Mouse (Mus musculus): ENCODE measurements at regions not wholly inside any gene's neighbourhood (a gene's known extent, or its start where the extent isn't known, plus 50 kb on each side); places are given as distances from the start of the nearest gene placed in this dataset.

DNA sequence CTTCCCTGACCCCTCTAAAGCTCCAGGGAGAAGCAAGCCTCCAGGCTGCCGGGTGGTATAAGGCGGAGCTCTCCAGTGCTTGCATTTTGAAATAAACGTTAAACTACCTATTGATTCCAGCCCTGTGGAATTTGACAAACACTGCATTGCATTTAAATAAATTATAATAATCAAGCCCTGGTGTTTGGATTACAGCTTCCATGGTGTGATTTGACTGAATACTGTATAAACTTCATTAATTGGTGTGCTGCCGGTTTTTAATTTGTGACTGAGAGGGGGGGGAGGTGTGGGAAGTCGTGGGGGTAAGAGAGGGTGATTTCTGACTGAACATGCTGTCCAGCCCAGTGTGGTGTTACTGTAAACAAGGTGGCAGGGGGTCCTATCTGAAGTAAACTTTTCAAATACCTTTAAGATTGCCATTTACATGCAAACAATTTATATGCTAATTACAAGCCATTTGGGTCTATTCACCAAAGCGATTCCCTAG is 282.9 kb upstream of the Irx2 start:
- ATAC-seq (ENCODE audit: insufficient read depth, low FRiP score, low read depth): no peak
- 16% methylated on average over 6 of the region's 6 CpGs for WGBS
- H3K27me3 ChIP-seq (replicated peaks): no peaks in the 10 kb centered on the region

DNA sequence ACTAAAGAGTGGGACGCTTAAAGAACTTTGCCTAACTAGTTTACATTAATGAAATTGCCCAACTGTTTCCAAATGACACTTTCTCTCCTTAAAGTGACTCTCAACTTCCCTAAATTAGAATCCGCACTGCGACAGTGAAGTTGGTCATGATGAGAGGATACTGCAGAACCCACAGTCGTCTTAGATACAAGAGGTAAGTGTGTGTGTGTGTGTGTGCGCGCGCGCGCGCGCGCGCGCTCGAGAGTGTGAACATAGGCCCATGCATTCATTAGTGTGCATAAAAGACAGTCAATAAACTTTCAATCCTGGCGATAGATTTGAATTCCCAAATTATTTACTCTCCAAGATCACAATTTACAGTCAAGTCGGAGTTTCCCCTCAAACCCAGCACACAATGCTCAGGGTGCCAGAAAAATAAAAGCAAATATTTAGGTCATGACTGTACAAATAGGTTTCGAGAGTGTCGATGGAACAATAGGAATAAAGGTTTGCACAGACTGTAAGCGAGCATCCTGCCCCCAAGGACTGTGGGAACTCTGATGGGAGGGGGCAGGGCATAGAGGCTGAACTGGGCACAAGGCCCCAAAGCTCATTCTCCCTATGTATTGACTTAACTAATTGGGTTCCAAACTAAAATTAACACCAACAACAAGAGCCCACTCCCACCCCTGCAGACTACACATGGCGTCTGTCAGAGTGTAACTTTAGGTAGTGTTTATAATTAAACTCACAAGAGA is 282.2 kb upstream of the Irx2 start:
- ATAC-seq (ENCODE audit: insufficient read depth, low FRiP score, low read depth): no peak
- Histone ChIP-seq H3K36me3 (no peaks in the 10 kb centered on the region), H3K27me3 (replicated peaks) (no peaks in the 10 kb centered on the region), H3K4me1 (no peaks in the 10 kb centered on the region), H3K4me2 (no peak overlapping the region), H3K4me3 (replicated peaks) (no peak overlapping the region), H3K9me3 (no peaks in the 10 kb centered on the region), H3K9ac (no peak overlapping the region), H3K27ac (no peak overlapping the region)
- 36% methylated on average over 21 of the region's 21 CpGs for WGBS

More for the DNA sequence above, 282.9 kb upstream of the Irx2 start:
- no peaks in the 10 kb centered on the region for H3K4me1 ChIP-seq
- H3K36me3 ChIP-seq: no peaks in the 10 kb centered on the region
- H3K4me2 ChIP-seq: no peak overlapping the region
- no peaks in the 10 kb centered on the region for H3K9me3 ChIP-seq
- H3K9ac ChIP-seq: no peak overlapping the region
- no peak overlapping the region for H3K4me3 ChIP-seq (replicated peaks)
- H3K27ac ChIP-seq: no peak overlapping the region

DNA sequence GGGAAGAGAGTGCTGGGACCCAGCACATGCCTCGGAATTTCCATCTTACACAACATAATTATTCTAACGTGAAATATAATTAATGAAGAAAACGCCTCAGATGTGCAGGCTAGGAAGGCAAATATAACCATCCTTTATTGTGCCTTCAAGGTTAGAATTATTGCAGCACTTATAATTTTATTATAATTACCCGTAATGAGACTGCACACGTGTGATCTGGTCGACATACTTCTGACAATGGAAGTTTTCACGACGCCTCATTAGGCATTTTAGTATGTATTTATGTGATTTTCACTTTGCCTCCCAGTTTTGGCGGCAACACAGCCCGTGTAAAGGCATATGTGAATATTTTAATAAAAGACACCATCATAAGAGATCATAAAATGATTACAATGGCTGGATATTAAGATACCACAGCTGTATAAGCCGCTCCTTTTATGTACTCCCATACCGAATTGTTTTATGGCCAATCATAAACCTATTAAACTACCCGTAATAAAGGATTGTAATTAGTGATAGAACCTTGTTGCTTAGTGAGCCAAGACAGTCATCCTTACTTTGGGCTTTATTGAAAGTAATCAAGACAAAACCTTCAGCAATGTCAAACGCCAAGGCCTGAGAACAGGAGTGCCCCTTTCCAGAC is 281.6 kb upstream of the Irx2 start:
- Histone ChIP-seq H3K4me3 (replicated peaks) (no peak overlapping the region), H3K9ac (no peak overlapping the region), H3K27me3 (replicated peaks) (no peaks in the 10 kb centered on the region), H3K4me2 (no peak overlapping the region), H3K36me3 (no peaks in the 10 kb centered on the region), H3K4me1 (no peaks in the 10 kb centered on the region), H3K9me3 (no peaks in the 10 kb centered on the region), H3K27ac (no peak overlapping the region)
- no peak for ATAC-seq (ENCODE audit: insufficient read depth, low FRiP score, low read depth)
- 81% methylated on average over 14 of the region's 14 CpGs for WGBS

DNA sequence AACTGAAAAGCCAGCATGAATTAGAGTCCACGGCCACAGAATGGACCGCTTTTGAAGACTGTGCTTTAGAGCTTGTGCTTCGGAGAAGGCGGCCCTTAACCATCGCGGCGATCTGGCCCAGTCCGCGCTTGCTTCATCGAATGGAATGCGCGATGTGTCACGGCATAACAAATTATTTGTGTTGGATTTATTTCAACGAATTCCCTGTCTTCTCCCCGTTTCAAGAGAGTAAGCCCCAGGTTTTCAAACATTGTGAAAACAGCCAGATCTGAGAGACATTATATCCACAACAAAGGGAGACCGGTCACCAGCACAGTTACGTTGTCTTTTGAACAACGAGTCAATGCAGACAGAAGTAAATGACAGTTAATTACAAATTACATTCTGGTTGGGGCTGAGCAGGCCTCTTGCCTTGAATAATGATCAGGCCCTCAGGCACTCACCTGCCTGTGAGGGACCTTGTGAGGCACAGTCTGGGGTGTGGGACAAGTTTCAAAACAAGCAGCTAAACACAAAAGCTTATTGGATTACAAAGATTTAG is 275.9 kb upstream of the Irx2 start:
- Histone ChIP-seq H3K4me2 (no peak overlapping the region), H3K9me3 (no peaks in the 10 kb centered on the region), H3K9ac (no peak overlapping the region), H3K36me3 (no peaks in the 10 kb centered on the region), H3K27ac (no peak overlapping the region), H3K4me3 (replicated peaks) (no peak overlapping the region), H3K4me1 (no peaks in the 10 kb centered on the region), H3K27me3 (replicated peaks) (no peaks in the 10 kb centered on the region)
- WGBS: 59% methylated on average over 18 of the region's 18 CpGs
- no peak for ATAC-seq (ENCODE audit: insufficient read depth, low FRiP score, low read depth)

DNA sequence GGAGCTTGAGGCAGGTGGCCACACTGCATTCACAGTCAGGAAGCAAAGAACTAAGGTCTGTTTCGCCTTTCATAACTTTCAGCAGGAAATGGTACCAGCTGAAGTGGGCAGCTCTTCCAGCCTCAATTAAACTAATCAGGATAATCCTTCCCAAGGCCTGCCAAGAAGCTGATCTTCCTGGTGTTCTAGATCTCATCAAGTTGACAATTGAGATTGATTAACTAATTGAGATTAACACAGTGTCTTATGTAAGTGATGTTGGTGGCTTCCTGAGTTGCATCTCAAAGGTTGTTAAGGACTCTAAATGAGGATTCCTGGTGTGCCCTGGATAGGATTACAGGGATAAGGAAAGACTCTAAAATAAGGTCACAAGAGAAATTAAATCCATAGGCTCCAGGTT is 273.3 kb upstream of the Irx2 start:
- Histone ChIP-seq H3K4me3 (replicated peaks) (no peak overlapping the region), H3K4me1 (no peaks in the 10 kb centered on the region), H3K36me3 (no peaks in the 10 kb centered on the region), H3K27ac (no peak overlapping the region), H3K27me3 (replicated peaks) (no peaks in the 10 kb centered on the region), H3K4me2 (no peak overlapping the region), H3K9me3 (no peaks in the 10 kb centered on the region), H3K9ac (no peak overlapping the region)
- 85% methylated on average over 1 of the region's 1 CpGs for WGBS
- ATAC-seq (ENCODE audit: insufficient read depth, low FRiP score, low read depth): no peak

DNA sequence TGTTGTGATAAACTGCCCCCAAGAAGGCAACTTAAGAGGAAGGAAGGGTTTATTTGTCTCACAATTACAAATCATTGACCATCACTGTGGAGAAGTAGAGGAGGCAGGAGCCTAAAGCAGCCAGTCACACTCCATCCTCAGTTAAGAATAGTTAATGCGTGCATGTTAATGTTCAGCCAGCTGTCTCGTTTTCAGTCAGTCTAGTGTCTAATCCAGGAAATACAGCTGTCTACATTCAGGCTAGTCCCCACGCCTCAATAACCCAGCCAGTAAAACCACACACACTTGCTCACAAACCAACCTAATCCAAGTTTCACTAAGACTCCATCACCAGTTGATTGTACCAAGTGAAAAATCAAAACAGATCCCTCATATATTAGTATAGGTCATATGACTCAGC is 272.8 kb upstream of the Irx2 start:
- H3K36me3 ChIP-seq: no peaks in the 10 kb centered on the region
- no peaks in the 10 kb centered on the region for H3K4me1 ChIP-seq
- H3K4me3 ChIP-seq (replicated peaks): no peak overlapping the region
- no peak overlapping the region for H3K27ac ChIP-seq
- H3K9ac ChIP-seq: no peak overlapping the region
- 61% methylated on average over 3 of the region's 3 CpGs for WGBS
- no peak for ATAC-seq (ENCODE audit: insufficient read depth, low FRiP score, low read depth)
- H3K4me2 ChIP-seq: no peak overlapping the region
- H3K27me3 ChIP-seq (replicated peaks): no peaks in the 10 kb centered on the region
- no peaks in the 10 kb centered on the region for H3K9me3 ChIP-seq

DNA sequence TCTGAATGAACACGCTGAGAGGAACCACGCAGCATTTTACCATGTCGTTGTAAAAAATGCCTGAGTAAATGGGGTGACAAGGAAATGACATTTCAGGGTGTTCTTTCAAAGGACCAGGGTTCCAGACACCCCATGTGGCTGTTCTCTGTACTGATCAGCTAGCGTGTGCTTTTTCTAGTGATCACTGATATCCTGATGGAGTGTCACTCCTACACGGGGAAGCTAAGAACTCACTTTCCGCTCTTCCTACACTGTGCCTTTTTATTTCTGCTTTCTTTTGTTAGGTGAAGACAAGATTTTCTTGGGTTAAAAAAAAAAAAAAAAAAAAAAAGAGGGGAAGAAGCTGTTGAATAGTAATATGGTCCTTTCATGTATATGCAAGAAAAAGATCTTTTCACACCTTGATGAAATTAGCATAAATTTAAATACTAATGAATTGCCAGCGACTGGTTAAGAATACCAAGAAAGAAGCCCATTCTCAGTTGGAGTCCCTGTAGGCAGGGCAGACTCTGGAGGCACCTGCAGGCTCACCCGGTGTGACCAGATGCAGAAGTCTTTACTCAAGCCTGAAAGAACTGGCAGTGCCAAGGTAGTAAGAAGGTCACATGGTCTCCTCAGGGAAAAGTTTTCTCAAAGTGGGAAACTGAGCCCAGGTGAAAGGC is 270.2 kb upstream of the Irx2 start:
- H3K4me1 ChIP-seq: no peaks in the 10 kb centered on the region
- H3K27ac ChIP-seq: no peak overlapping the region
- 48% methylated on average over 8 of the region's 8 CpGs for WGBS
- H3K4me3 ChIP-seq (replicated peaks): no peak overlapping the region
- H3K36me3 ChIP-seq: no peaks in the 10 kb centered on the region
- 0 out of 2 replicates have a peak, but pooled peaks cover 2% of the 10 kb centered on the region for H3K27me3 ChIP-seq (replicated peaks)
- ATAC-seq (ENCODE audit: insufficient read depth, low FRiP score, low read depth): no peak
- H3K9ac ChIP-seq: no peak overlapping the region
- no peak overlapping the region for H3K4me2 ChIP-seq
- no peaks in the 10 kb centered on the region for H3K9me3 ChIP-seq

DNA sequence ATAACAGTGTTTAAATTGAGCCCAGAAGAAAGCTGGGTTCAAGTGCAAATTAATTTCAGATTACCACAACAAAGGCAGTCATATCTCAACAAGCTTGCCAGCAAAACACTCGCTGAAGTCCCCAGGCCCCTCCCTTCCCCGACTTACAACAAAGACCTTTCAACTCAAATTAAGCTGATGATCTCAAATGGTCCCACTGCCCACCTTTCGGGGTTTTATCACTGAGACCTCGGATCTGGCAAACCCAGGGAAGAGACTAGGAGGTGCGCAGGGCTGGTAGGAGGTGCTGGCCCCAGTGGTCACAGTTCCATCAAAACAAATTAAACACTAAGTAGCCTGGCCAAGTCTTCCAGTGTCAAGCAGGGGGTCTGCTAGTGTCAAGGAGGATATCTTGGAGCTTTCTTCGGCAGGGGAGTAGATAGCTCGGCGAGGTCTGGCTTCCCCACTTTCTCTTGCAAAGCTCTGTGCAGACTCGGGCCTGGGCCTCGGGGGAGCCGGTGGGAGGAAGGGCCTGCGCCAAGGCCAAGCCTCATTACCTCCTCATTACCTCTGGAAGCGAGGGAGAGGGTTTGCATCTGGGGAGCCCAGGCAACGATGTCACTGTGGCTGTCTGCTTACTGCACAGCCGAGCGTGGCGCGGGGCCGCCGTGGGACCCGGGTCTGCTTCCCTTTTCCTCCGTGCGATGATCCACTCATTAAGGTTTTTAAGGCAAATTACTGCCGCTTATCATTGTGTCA is 262.9 kb upstream of the Irx2 start:
- Histone ChIP-seq H3K4me1 (peaks cover 4% of the 10 kb centered on the region; the same call in 1 of the 2 replicates), H3K9me3 (no peaks in the 10 kb centered on the region), H3K9ac (no peak overlapping the region), H3K27ac (no peak overlapping the region), H3K27me3 (replicated peaks) (peaks cover 12% of the 10 kb centered on the region; the same call in 1 of the 2 replicates), H3K4me3 (replicated peaks) (no peak overlapping the region), H3K4me2 (no peak overlapping the region), H3K36me3 (no peaks in the 10 kb centered on the region)
- no peak for ATAC-seq (ENCODE audit: insufficient read depth, low FRiP score, low read depth)
- 18% methylated on average over 24 of the region's 24 CpGs for WGBS

DNA sequence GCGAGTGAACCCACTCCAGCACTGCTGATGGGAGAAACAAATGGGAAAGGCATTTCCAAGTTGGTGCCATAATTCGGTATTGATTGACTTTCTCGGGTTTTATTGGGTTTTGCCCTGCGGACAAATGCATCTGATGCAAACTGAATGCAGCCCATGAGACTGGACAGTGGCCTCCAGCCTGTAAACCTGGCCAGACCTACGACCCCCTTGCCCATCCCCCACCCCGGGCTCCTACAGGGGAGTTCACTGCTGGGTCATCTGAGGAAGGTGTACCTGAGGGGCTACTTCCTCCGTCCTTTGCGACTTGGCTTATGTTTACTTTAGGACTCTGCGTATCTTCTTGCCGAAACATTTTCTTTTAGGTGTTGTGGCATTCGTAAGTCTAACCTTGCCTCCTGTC is 262.3 kb upstream of the Irx2 start:
- ATAC-seq (ENCODE audit: insufficient read depth, low FRiP score, low read depth): no peak
- Histone ChIP-seq H3K9me3 (no peaks in the 10 kb centered on the region), H3K4me2 (no peak overlapping the region), H3K4me3 (replicated peaks) (no peak overlapping the region), H3K27ac (no peak overlapping the region), H3K36me3 (no peaks in the 10 kb centered on the region), H3K9ac (no peak overlapping the region), H3K4me1 (peaks cover 4% of the 10 kb centered on the region; the same call in 1 of the 2 replicates), H3K27me3 (replicated peaks) (peaks cover 12% of the 10 kb centered on the region; the same call in 1 of the 2 replicates)
- WGBS: 24% methylated on average over 11 of the region's 11 CpGs

DNA sequence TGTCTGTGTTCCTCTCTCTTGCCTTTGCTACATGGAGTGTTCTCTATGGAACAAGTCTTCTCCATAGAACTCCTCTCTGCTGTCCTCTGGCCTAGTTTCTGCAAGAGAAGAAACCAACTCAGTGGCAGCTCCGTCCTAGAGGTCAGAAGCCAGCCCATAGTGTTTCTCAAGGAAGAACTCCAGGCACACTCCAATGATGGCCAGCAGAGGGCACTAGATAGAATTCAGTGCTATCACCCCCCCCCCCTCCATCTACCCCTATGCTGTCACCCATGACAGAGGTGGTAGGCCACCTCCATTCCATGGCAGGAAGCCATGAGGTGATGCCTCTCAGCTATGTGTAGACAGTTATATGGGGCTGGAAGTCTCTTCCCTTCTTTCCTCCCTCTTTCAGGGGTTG is 258.5 kb upstream of the Irx2 start:
- Histone ChIP-seq H3K9ac (no peak overlapping the region), H3K27me3 (replicated peaks) (peaks cover 6% of the 10 kb centered on the region; the same call in 1 of the 2 replicates), H3K4me2 (no peak overlapping the region), H3K4me3 (replicated peaks) (no peak overlapping the region), H3K27ac (no peak overlapping the region), H3K36me3 (no peaks in the 10 kb centered on the region), H3K9me3 (no peaks in the 10 kb centered on the region), H3K4me1 (peaks cover 4% of the 10 kb centered on the region; the same call in 1 of the 2 replicates)
- 67% methylated on average over 1 of the region's 1 CpGs for WGBS
- ATAC-seq (ENCODE audit: insufficient read depth, low FRiP score, low read depth): no peak

DNA sequence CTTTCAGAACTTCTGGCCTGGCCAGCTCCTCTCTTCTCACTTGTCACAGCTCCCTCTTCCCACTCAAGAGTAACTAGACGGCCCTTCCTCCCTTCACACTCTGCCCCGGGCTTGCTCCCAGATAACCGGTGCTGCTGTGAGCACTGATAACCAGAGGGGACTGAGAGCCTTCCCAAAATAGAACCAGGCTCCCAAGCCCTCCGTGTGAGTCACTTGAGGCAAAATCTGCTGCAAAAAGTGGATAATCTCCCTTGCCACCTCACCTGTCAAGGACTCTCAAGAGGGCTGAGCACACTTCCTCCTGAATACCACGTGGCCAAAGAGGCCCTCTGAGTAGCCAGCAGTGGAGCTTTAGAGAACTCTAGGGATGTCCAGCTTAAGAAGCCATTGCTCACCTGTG is 257.6 kb upstream of the Irx2 start:
- H3K27me3 ChIP-seq (replicated peaks): no peaks in the 10 kb centered on the region; the same call in 1 of the 2 replicates
- WGBS: 34% methylated on average over 5 of the region's 5 CpGs
- ATAC-seq (ENCODE audit: insufficient read depth, low FRiP score, low read depth): no peak
- H3K4me3 ChIP-seq (replicated peaks): no peak overlapping the region
- no peaks in the 10 kb centered on the region for H3K9me3 ChIP-seq
- H3K4me2 ChIP-seq: no peak overlapping the region
- no peaks in the 10 kb centered on the region for H3K36me3 ChIP-seq
- no peak overlapping the region for H3K9ac ChIP-seq
- no peak overlapping the region for H3K27ac ChIP-seq
- peaks cover under 1% of the 10 kb centered on the region; the same call in 1 of the 2 replicates for H3K4me1 ChIP-seq

Data from stomach, embryonic 15.5 days (tissue).